Mouse (Mus musculus) hindbrain, postnatal 0 days (tissue): Measurements from ENCODE around the gene Mettl24. TPM values are rescaled to one million over a fixed set of nuclear protein-coding genes. Genes with fewer than 3 reads are reported as not detected.

Source experiments
- ATAC-seq: fragments of 200-750 bp; cut with Nextera tagmentation; 2 replicates; pipeline ENCODE4 v1.8.0; 2017; ENCODE audit warnings: mild to moderate bottlenecking, moderate TSS enrichment, moderate library complexity
- DNase-seq: peaks from one replicate; pipeline ENCODE4 v3.0.0-alpha.2; 2015; ENCODE audit warnings: low spot score
- H3K27ac ChIP-seq: fragments of 300-500 bp; sonication (generic); 2 replicates; pipeline ENCODE4 v1.5.1; 2014; ENCODE audit warnings: mild to moderate bottlenecking
- H3K27me3 ChIP-seq: fragments of 300-500 bp; sonication (generic); 2 replicates; pipeline ENCODE4 v1.6.1; 2014; ENCODE audit warnings: low read length, mixed read lengths; ENCODE audit not compliant: insufficient read depth
- H3K36me3 ChIP-seq: fragments of 300-500 bp; sonication (generic); 2 replicates; pipeline ENCODE4 v1.6.1; 2014; ENCODE audit warnings: low read length, mixed read lengths; ENCODE audit not compliant: insufficient read depth
- H3K4me1 ChIP-seq: fragments of 300-500 bp; sonication (generic); 2 replicates; pipeline ENCODE4 v1.6.1; 2014; ENCODE audit warnings: antibody characterized with exemption, low read length, mixed read lengths; ENCODE audit not compliant: insufficient read depth
- H3K4me2 ChIP-seq: fragments of 300-500 bp; sonication (generic); 2 replicates; pipeline ENCODE4 v1.6.1; 2014; ENCODE audit warnings: low read depth, mild to moderate bottlenecking, low read length, moderate library complexity, mixed read lengths
- H3K4me3 ChIP-seq: fragments of 300-500 bp; sonication (generic); 2 replicates; pipeline ENCODE4 v1.5.1; 2014; ENCODE audit warnings: low read length
- H3K9ac ChIP-seq: fragments of 300-500 bp; sonication (generic); replicated peaks from 2 replicates; pipeline ENCODE4 v1.6.1; 2014; ENCODE audit warnings: mild to moderate bottlenecking, low read length, moderate library complexity, mixed read lengths
- H3K9me3 ChIP-seq: fragments of 300-500 bp; sonication (generic); 2 replicates; pipeline ENCODE4 v1.6.1; 2016; ENCODE audit warnings: low read length, mixed read lengths
- CTCF ChIP-seq: IDR thresholded peaks from 2 replicates; pipeline ENCODE4 v1.5.1; 2016; ENCODE audit warnings: antibody characterized with exemption, control low read depth, low read depth
- WGBS: fragments of 180-500 bp; shearing (Covaris S2); extraction: QIAGEN DNeasy Blood & Tissue Kit; methylation state at CpG from one replicate; pipeline ENCODE4 v1.1.7; 2014; 5-methylcytosine and 5-hydroxymethylcytosine counted together
- polyA plus RNA-seq: library from polyadenylated mRNA; unstranded; fragments of >200 nt; fragmentation: Nextera tagmentation; extraction: Ambion mirVana; gene quantifications from 2 replicates; pipeline ENCODE4 v1.2.1, GENCODE M21; 2015
- total RNA-seq: library from RNA; depleted of rRNA; stranded (reverse); fragments of >200 nt; gene quantifications from 2 replicates; pipeline ENCODE4 v1.2.3, GENCODE M21; 2014

The Mettl24 gene
- total and polyA plus RNA-seq, 2 experiments from 2014 or later: 1.1 TPM; not detected in 1

DNA sequence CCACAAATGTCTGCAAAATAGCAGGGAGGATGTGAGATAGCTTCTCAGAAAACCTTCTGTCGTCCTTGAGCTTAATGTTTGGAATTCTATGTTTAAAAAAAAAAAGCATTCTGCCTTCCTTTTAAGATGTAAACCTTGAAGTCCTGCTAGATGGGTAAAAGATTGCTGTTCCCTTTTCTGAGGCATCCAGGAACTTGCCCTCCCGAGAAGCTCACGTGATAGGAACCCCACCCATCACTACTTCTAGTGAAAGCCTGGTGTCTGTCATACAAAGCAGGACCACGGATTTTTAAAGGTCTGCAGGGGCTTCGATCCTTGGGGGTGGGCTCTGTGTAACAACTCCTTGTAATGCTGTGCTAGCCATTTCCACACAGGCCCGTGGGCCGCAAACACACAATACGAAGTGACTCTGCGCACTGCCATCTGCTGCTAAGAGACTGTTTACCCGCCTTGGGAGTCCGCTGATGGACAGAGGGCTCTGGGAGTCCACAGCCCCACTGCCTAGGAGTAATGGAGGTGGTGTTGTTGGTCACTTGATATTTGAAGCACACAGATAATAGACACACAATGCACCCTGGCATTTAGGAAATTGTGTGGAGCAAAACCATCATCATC, 43.3 kb downstream of the Mettl24 start:
- H3K27me3 ChIP-seq: no peaks in the 10 kb centered on the region
- ATAC-seq (no peak), DNase-seq (no peak)
- no peak overlapping the region for H3K9ac ChIP-seq
- TF ChIP-seq CTCF: no peak
- no peak overlapping the region for H3K27ac ChIP-seq
- H3K4me3 ChIP-seq: no peak overlapping the region
- H3K36me3 ChIP-seq: no peaks in the 10 kb centered on the region
- 51% methylated on average over 11 of the region's 11 CpGs for WGBS
- H3K9me3 ChIP-seq: no peaks in the 10 kb centered on the region
- no peak overlapping the region for H3K4me2 ChIP-seq
- 0 out of 2 replicates have a peak, but pooled peaks cover 4% of the 10 kb centered on the region for H3K4me1 ChIP-seq

DNA sequence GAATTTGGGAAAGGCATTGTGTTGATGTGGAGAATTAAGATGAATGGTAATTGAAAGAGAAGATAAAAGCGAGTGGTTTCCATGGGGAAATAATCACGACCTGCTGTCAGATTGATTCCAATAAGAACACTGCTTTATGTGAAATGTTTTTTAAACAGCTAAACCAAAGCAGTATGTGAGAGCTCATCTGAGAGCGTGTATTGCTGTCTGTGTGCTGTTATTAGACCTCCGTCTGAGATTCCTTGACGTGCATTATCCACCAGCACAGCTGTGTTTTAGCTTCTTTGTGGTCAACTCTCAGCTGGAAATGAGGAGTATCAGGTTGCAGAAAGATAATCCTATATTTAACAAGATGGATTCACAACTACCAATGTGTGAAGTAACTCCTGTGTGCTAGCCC, 43.9 kb downstream of the Mettl24 start:
- no peak for DNase-seq
- 0 out of 2 replicates have a peak, but pooled peaks cover 4% of the 10 kb centered on the region for H3K4me1 ChIP-seq
- no peaks in the 10 kb centered on the region for H3K27me3 ChIP-seq
- H3K4me2 ChIP-seq: no peak overlapping the region
- no peak for ATAC-seq
- no peak overlapping the region for H3K4me3 ChIP-seq
- no peak for TF ChIP-seq CTCF
- no peaks in the 10 kb centered on the region for H3K36me3 ChIP-seq
- 26% methylated on average over 5 of the region's 5 CpGs for WGBS
- no peak overlapping the region for H3K27ac ChIP-seq
- H3K9me3 ChIP-seq: no peaks in the 10 kb centered on the region
- no peak overlapping the region for H3K9ac ChIP-seq

DNA sequence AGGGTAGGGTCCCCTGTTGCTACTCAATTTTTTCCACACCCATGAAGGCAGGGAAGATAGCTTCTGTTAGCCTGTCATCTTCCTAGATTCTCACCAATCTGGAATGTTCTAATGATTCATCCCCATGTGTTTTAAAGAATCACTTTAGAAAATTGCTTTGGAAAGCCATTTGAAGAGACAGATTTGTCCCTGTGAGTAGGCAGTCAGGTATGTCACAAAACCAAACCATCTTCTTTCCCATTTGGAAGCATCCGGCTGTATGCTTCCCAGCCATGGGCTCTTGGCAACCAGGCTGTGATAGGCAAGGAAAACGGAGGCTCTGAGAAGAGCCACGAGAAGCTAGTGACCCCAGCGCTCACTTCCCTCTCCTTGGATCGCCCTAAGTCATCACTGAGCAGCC, 47.1 kb downstream of the Mettl24 start:
- no peak overlapping the region for H3K9ac ChIP-seq
- WGBS: 73% methylated on average over 5 of the region's 5 CpGs
- H3K27me3 ChIP-seq: no peaks in the 10 kb centered on the region
- no peak overlapping the region for H3K4me3 ChIP-seq
- no peak overlapping the region for H3K27ac ChIP-seq
- TF ChIP-seq CTCF: no peak
- no peak for DNase-seq
- no peaks in the 10 kb centered on the region for H3K36me3 ChIP-seq
- H3K4me2 ChIP-seq: no peak overlapping the region
- ATAC-seq: no peak
- H3K4me1 ChIP-seq: no peaks in the 10 kb centered on the region
- H3K9me3 ChIP-seq: no peaks in the 10 kb centered on the region

DNA sequence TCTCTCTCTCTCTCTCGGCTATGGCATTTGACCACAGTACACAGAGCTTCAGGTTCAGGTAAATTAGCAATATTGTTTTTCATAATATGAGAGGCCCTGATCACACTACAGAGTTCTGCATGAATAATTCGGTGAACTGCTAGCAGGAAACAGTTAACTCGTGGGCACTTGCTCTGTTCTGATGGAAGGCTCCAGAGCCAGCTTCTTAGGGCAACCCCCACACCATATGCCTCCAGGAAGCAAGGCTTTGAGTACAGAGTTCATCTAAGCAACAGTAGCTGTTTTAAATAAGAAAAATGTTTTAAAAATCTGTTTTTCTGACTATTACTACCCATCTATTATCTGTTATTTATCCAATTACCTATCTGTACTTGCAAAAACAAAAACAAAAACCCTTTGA, 50.2 kb downstream of the Mettl24 start:
- Histone ChIP-seq H3K4me2 (no peak overlapping the region), H3K4me1 (no peaks in the 10 kb centered on the region), H3K4me3 (no peak overlapping the region), H3K36me3 (no peaks in the 10 kb centered on the region), H3K27me3 (no peaks in the 10 kb centered on the region), H3K9me3 (no peaks in the 10 kb centered on the region), H3K9ac (no peak overlapping the region), H3K27ac (no peak overlapping the region)
- WGBS: 75% methylated on average over 3 of the region's 3 CpGs
- no peak for TF ChIP-seq CTCF
- no peak for DNase-seq
- no peak for ATAC-seq

DNA sequence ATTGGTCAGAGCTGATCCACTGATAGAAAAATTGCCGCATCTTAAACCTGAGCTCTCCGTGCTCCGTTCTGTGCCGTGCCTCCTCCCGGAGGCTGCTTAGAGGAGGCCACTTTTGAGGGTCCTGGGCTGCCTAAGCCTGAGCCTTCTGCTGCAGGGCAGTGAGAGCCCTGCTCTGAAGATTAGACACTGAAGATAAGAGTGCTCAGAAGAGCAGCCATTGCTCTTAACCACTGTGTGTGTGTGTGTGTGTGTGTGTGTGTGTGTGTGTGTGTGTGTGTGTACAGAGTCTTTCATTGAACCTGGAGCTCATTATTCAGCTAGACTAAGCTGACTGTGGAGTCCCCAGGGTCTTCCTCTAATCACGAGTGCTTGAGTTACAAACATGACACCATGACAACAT, 53.1 kb downstream of the Mettl24 start:
- 79% methylated on average over 6 of the region's 6 CpGs for WGBS

DNA sequence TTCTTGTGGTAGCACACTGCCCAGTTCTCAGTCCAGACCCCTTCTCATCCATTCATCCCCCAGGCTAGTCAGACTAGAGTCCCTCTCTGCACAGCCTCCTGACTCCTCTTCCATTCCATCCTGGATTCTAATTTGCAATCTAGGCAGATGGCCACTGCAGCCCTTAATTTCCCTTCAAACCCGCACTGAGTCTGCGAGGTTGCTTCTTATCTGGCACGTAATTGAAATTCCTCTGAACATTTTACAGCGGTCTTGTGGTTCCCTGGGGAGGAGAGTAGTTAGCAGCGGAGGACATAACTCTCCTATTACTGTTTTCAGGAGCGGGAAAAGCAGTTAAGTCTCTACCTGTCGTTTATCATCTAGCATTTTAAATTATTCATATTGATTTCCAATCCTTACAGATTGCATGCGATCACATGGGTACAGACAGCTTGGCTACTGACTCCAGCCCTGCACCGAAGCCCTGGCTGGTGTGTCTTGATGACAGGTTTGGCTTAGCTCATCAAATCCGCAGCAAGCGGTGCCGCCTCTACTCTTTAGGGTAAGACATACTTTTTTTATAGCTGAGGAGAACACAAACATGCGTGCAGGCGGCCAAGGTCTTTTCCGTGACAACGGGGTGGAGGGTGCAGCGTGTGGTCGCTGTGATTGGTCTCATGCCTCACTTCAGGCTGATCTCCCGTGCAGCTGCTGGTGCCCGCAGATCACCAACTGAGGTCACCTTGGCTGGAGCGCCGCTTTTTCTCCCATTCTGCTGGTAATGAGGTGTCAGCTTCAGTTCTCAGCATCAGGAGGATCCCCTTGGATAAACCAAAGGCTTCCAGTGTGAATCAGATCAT, 54.4 kb downstream of the Mettl24 start:
- Histone ChIP-seq H3K9ac (no peak overlapping the region), H3K4me3 (0 out of 2 replicates have a peak overlapping the region, but pooled peaks have one; percentile 3), H3K9me3 (no peaks in the 10 kb centered on the region), H3K27ac (peak overlapping the region; percentile 12; the same call in 1 of the 2 replicates), H3K36me3 (no peaks in the 10 kb centered on the region), H3K4me1 (no peaks in the 10 kb centered on the region), H3K27me3 (no peaks in the 10 kb centered on the region), H3K4me2 (peak overlapping the region; percentile 24)
- peak; percentile 57 for DNase-seq
- no peak for TF ChIP-seq CTCF
- 47% methylated on average over 22 of the region's 22 CpGs for WGBS
- peak; percentile 77 for ATAC-seq

More for the DNA sequence above, 53.1 kb downstream of the Mettl24 start:
- TF ChIP-seq CTCF: no peak
- DNase-seq (no peak), ATAC-seq (no peak)
- Histone ChIP-seq H3K4me3 (no peak overlapping the region), H3K9me3 (no peaks in the 10 kb centered on the region), H3K27me3 (no peaks in the 10 kb centered on the region), H3K36me3 (no peaks in the 10 kb centered on the region), H3K27ac (no peak overlapping the region), H3K4me2 (no peak overlapping the region), H3K9ac (no peak overlapping the region), H3K4me1 (no peaks in the 10 kb centered on the region)

DNA sequence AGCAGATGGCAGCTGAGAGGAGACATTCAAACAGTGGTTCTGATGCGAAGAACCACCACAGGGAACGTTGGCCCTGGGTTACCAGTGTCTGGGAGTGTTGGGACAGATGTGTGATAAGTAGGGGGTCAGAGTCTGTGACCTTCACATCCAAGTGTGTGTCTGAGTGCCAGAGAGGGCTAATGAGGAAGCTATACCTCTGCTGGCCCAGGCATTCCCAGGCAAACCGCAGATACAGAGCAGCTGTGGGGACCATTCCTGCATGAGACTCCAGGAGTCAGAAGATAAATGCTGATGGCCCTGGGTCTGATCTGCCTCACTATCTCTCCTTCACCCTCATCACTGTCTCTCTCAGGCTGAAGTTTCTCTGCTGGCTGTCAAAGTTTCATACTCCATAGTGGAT, 57.6 kb downstream of the Mettl24 start:
- H3K4me2 ChIP-seq: no peak overlapping the region
- no peaks in the 10 kb centered on the region for H3K9me3 ChIP-seq
- DNase-seq (no peak), ATAC-seq (no peak)
- no peak overlapping the region for H3K4me3 ChIP-seq
- H3K36me3 ChIP-seq: no peaks in the 10 kb centered on the region
- H3K27me3 ChIP-seq: no peaks in the 10 kb centered on the region
- no peak for TF ChIP-seq CTCF
- 62% methylated on average over 3 of the region's 3 CpGs for WGBS
- no peak overlapping the region for H3K27ac ChIP-seq
- H3K4me1 ChIP-seq: no peaks in the 10 kb centered on the region
- no peak overlapping the region for H3K9ac ChIP-seq
